Mouse (Mus musculus): ENCODE measurements around the gene Spg7. TPM values are rescaled to one million over a fixed set of nuclear protein-coding genes. Genes with fewer than 3 reads are reported as not detected.

Spg7 gene
- total RNA-seq, 1 experiment from 2014 or later = 65.8 TPM

GRCm38 (mm10) chr8:123113908-123114469, 51.2 kb downstream of the Spg7 start:
- ATAC-seq (ENCODE audit: extremely low read depth, insufficient number of reproducible peaks, low FRiP score, poor library complexity, severe bottlenecking) = no peak

DNA sequence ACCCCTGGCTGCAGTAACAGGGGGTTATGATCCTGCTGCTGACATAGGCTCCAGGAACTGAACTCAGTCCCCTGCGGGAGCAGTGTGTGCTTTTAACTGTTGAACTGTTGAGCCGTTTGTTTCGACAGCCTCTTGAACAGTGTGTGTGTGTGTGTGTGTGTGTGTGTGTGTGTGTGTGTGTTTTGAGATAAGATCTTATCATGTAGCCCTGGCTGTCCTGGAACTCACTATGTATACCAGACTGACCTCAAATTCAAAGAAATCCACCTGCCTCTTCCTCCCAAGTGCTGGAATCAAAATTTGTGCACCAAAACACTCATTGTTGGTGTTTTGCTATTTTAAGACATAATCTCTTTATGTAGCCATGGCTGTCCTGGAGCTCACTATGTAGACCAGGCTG, 51.9 kb downstream of the Spg7 start:
- ATAC-seq (ENCODE audit: extremely low read depth, insufficient number of reproducible peaks, low FRiP score, poor library complexity, severe bottlenecking) = no peak

- ATAC-seq (ENCODE audit: extremely low read depth, insufficient number of reproducible peaks, low FRiP score, poor library complexity, severe bottlenecking) = peak; percentile 9; the same call in 1 of the 2 replicates
Measured at GRCm38 (mm10) chr8:123117127-123117731, 54.5 kb downstream of the Spg7 start, which contains the start of gene Cpne7. Gene Cpne7, plus strand, starts transcription at chr8:123117374.

DNA sequence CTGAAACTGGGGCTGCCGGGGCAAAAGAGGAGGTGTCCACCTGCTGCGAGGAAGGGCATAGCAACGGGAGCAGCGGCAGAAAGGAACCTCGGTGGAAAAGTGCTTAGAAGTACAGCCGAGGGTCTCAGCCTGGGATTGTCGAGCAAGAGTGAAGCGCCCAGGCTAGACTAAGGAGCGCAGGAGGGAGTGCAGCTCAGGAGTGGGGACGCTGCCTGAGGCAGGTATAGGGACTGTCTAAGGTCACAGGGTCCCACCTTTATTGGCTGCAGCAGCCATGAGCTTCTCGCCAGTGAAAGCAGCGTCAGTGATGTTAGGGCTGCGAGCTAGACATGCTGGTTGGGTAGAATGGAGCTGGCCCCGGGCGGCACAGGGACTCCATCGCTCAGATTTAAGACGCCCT, 55.0 kb downstream of the Spg7 start:
- ATAC-seq (ENCODE audit: extremely low read depth, insufficient number of reproducible peaks, low FRiP score, poor library complexity, severe bottlenecking) = no peak

GRCm38 (mm10) chr8:123122059-123122458, 59.3 kb downstream of the Spg7 start:
- ATAC-seq (ENCODE audit: extremely low read depth, insufficient number of reproducible peaks, low FRiP score, poor library complexity, severe bottlenecking) = no peak

GRCm38 (mm10) chr8:123122670-123123069, 59.9 kb downstream of the Spg7 start:
- ATAC-seq (ENCODE audit: extremely low read depth, insufficient number of reproducible peaks, low FRiP score, poor library complexity, severe bottlenecking) = no peak

DNA sequence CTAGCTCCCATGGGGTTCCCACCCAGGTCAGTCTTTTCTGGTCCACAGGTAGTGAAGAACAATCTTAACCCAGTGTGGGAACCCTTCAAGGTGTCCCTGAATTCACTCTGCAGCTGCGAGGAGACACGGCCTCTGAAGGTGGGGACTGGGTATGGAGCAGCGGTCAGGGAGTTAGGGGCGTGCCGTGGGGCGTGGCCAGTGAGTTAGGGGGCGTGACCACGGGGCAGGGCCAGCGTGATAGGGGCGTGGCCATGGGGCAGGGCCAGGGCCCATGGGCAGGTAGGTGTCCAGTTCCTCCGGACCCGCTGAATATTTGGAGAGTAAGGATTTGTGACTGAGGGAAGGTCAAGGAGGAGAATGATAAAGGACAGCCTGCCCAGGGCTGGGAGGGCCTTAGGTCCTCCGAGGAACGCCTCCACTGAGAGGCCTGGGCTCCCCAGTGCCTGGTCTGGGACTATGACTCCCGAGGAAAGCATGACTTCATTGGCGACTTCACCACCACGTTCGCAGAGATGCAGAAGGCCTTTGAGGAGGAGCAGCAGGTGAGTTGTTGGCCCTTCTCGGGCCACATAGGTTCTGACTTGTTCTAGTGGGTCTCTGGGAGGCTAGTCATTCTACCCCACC, 63.6 kb downstream of the Spg7 start:
- no peak for ATAC-seq (ENCODE audit: extremely low read depth, insufficient number of reproducible peaks, low FRiP score, poor library complexity, severe bottlenecking)

GRCm38 (mm10) chr8:123131041-123131440, 68.3 kb downstream of the Spg7 start:
- ATAC-seq (ENCODE audit: extremely low read depth, insufficient number of reproducible peaks, low FRiP score, poor library complexity, severe bottlenecking) = no peak

DNA sequence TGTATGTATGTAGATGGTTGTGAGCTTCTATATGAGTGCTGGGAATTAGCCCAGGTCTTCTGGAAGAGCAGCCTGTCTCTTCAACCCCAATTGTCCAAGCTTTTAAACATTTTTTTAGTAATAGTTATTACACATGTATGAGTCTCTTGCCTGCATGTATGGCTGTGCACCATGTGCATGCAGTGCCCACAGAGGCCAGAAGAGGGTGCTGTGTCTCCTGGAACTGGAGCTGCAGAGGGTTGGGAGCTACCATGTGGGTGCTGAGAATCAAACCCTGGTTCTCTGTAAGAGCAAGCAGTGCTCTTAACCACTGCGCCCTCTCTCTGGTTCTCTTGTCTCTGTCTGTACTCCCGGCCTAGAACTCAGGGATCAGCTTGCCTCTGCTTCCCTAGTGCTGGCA, 70.2 kb downstream of the Spg7 start:
- no peak for ATAC-seq (ENCODE audit: extremely low read depth, insufficient number of reproducible peaks, low FRiP score, poor library complexity, severe bottlenecking)

DNA sequence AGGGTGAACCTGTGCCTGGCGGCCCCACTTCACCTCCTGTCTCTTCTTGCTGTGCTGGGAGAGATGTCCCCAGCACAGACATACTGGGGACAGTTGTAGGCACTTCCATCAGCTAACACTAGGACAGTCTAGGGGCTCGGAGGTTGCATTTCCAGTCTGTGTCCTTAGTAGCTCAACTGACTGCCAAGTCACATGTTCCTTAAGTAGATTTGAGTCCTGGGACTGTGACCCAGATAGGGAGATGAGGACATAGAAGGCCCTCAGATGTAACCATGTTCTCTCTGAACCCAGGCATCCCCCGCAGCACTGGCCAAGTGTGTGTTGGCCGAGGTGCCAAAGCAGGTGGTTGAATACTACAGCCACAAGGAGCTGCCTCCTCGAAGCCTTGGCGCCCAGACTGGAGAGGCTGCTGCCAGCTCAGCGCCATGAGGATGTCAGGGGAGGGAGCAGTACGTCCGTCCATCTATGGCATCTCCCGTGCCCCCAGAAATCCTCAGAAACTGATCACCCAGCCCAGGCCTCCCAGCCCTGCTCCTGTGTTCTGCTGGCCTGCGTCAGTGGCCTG, 71.5 kb downstream of the Spg7 start:
- no peak for ATAC-seq (ENCODE audit: extremely low read depth, insufficient number of reproducible peaks, low FRiP score, poor library complexity, severe bottlenecking)

DNA sequence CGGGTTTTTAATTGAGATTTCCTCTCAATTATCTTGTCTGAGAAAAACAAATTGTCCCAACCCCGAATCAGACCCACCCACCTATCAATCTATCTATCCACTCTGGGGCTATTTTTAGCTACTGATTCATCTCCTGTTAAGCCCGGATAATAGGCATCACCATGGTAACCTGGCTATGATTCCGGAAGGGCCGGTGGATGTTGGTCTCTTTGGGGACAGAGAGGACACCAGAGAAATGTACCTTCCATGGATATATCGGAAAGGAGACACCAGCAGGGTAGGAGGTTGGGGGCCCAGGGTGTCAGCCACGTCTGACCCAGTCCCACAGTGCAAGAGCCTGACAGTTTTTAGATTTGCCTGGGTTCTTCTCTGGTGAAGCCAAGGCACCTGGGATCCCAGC, 72.7 kb downstream of the Spg7 start:
- ATAC-seq (ENCODE audit: extremely low read depth, insufficient number of reproducible peaks, low FRiP score, poor library complexity, severe bottlenecking) = no peak

GRCm38 (mm10) chr8:123135806-123136205, 73.1 kb downstream of the Spg7 start:
- ATAC-seq (ENCODE audit: extremely low read depth, insufficient number of reproducible peaks, low FRiP score, poor library complexity, severe bottlenecking) = no peak

GRCm38 (mm10) chr8:123136287-123136686, 73.5 kb downstream of the Spg7 start:
- no peak for ATAC-seq (ENCODE audit: extremely low read depth, insufficient number of reproducible peaks, low FRiP score, poor library complexity, severe bottlenecking)

GRCm38 (mm10) chr8:123137645-123138077, 74.9 kb downstream of the Spg7 start:
- no peak for ATAC-seq (ENCODE audit: extremely low read depth, insufficient number of reproducible peaks, low FRiP score, poor library complexity, severe bottlenecking)

DNA sequence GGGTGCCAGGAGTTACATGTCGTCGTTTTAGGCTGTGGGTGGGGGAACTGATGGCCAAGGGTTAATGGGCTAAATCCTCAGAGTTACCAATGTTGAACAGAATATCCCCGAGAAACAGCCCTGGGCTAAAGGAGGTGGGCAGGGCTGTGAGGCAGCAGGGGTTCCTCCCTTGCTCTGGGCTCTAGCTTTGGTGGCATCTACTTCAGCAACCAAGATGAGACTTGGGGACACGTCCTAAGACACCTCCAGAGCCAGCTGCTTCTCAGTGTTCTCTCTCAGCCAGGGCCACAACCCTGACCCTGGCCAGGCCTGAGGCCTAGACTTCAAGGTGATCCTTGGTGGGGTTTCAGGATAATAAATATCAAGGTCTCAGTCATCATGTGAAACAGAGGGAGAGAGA, 76.0 kb downstream of the Spg7 start:
- ATAC-seq (ENCODE audit: extremely low read depth, insufficient number of reproducible peaks, low FRiP score, poor library complexity, severe bottlenecking) = no peak

DNA sequence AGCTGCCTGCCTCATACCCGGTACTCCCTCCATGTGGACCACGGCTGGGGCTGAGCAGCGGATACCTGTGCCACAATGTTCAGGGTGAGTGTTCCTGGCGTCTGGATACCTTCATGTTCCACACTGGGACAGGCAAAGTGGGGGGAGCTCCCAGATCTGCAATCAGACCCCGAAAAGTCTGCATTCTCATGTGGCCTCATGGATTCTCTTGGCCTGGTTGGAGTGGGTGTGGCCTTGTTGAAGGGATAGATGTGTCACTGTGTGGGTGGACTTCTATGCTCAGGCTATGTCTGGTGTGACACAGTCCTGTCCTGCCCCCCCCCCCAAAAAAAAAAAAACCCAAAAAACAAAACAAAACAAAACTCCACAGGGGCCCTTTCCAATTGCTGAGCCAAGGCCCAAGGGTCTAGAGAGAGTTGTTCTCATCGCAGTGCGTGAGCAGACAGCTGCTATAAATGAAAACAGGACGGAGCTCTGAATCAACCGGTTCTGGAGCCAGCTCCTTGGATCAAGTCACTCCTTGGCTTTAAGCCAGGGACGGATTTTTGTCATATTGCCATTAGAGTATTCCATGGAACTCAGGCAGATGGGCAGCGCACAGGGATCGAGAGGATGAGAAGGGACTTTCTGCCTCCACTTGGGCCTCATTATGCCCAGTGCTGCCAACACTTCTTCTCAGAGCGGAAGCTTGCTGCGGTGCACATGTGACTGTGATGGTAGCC, 79.2 kb downstream of the Spg7 start:
- no peak for ATAC-seq (ENCODE audit: extremely low read depth, insufficient number of reproducible peaks, low FRiP score, poor library complexity, severe bottlenecking)

- no peak for ATAC-seq (ENCODE audit: extremely low read depth, insufficient number of reproducible peaks, low FRiP score, poor library complexity, severe bottlenecking)
Measured at GRCm38 (mm10) chr8:123145279-123145678, 82.5 kb downstream of the Spg7 start.

DNA sequence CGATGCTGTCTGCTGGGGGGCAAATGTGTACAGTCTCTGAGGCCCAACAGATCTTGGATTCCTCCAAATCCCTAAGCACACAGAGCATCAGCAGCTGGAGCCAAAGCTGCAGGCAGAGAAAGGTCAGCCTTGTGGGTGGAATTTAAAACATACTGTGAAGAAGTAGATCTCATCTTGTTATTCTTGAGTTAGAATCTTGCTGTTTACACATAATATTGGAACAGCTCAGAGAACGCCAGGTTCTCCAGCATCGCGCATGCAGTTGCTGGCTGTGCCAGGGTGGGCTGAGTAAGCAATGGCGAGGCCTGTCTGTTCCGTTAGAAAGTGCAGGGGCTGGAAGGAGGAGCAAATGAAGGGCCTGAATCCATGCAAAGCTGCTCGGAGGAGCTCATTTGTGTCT, 83.6 kb downstream of the Spg7 start:
- no peak for ATAC-seq (ENCODE audit: extremely low read depth, insufficient number of reproducible peaks, low FRiP score, poor library complexity, severe bottlenecking)

Data from neutrophil, adult 5-6 weeks (primary cell).